In genomic region chr19:20344511-20345316, GRCm38 (mm10) we compare ENCODE assay signal across 9 mouse cellular contexts. TPM values are rescaled to one million over a fixed set of nuclear protein-coding genes. Genes with fewer than 3 reads are reported as not detected.
DNase-seq lines count a peak whose midpoint lies in the region; TF ChIP-seq lines count a peak whose summit lies in the region.
"Had no signal": no experiment of that assay in that cellular context is flagged by ENCODE, and none has a peak within 500 bp of the region (broad histone marks: within the 10 kb centered on the region; RNA-seq: fewer than 3 reads in every experiment).

No protein-coding gene starts in this region.

- no peak overlapping the region for H3K27ac ChIP-seq in ES-E14 (ENCODE audit: insufficient read depth, low read depth, low read length, poor library complexity, severe bottlenecking)
- H3K27ac ChIP-seq: liver, embryonic 13.5 days had no signal

- no peak overlapping the region for H3K9ac ChIP-seq in ES-E14 (ENCODE audit: insufficient read depth, low read depth, low read length, poor library complexity, severe bottlenecking)
- H3K9ac ChIP-seq: liver, embryonic 13.5 days had no signal

- H3K36me3 ChIP-seq in ES-E14 (ENCODE audit: control insufficient read depth, insufficient read depth, low read length, poor library complexity, severe bottlenecking) = no peaks in the 10 kb centered on the region
- H3K36me3 ChIP-seq: liver, embryonic 13.5 days had no signal

- in situ Hi-C loops in ES-E14 (cut with MboI; ENCODE audit: low sequenced_read_pairs in 2 of 2, unreplicated experiment in 2 of 2) = no loop called here

- H3K4me1 ChIP-seq in ES-E14 (ENCODE audit: control insufficient read depth in 2 of 2, insufficient read depth in 2 of 2, low read length in 2 of 2, poor library complexity in 1 of 2) = no peaks in the 10 kb centered on the region
- H3K4me1 ChIP-seq: liver, embryonic 13.5 days had no signal

- H3K4me3 ChIP-seq in ES-E14 (ENCODE audit: insufficient read depth in 1 of 2, low read depth in 1 of 2, low read length in 2 of 2, poor library complexity in 1 of 2, severe bottlenecking in 1 of 2) = no peak overlapping the region
- H3K4me3 ChIP-seq: liver, embryonic 13.5 days had no signal

- H3K9me3 ChIP-seq in ES-E14 (ENCODE audit: control insufficient read depth, insufficient read depth, low read depth, low read length) = no peaks in the 10 kb centered on the region
- H3K9me3 ChIP-seq: liver, embryonic 13.5 days had no signal

- intact Hi-C loops in heart, postnatal 10 days (cut with DNase I) = loop anchor here (2.0 to 10.0 kb wide), 3 partner anchors 1000 to 1472 kb away; no protein-coding TSS in a partner anchor

- DNase-seq in adrenal gland, adult 2 months = peak; percentile 13
- DNase-seq in adrenal gland, adult 8-10 months = no peak
- peak; percentile 37 for DNase-seq in ES-E14 (ENCODE audit: low read depth, low spot score)
- peak; percentile 30 to 60 for DNase-seq in cerebellum, postnatal 36 days
- DNase-seq in heart, postnatal 10 days = peak; percentile 40 to 63
- peak; percentile 37 to 44 for DNase-seq in layer of hippocampus, adult 8-10 months (ENCODE audit: low spot score in 2 of 2)
- DNase-seq in lung, postnatal 36 days = peak; percentile 71
- peak; percentile 34 for DNase-seq in right cerebral cortex, postnatal 14 days

TF ChIP-seq in ES-E14, 5 proteins besides CTCF, POLR2A, EP300 and RAD21:
- TF ChIP-seq ZC3H11A (IDR thresholded peaks at IDR 0.05; ENCODE audit: borderline replicate concordance, low read depth, low read length) (no peak), ZNF384 (IDR thresholded peaks at IDR 0.05; ENCODE audit: low read depth, low read length) (no peak), MAFK (IDR thresholded peaks at IDR 0.05; ENCODE audit: insufficient read depth, low read depth, low read length) (no peak), HCFC1 (IDR thresholded peaks at IDR 0.05; ENCODE audit: borderline replicate concordance, insufficient read depth, low read length) (no peak)

RNA-seq across cellular contexts. Expression of gene Anxa1, which starts 46.0 kb away (rescaled TPM):
- 10 to 100 TPM; 13.4 to 23.5 TPM for total RNA-seq in adrenal gland, adult 2 months (2021)
- 0.40 and 0.58 TPM in 2 replicates for polyA plus RNA-seq in adrenal gland, adult 2 months (2012; rRNA removed)
- total RNA-seq in adrenal gland, adult 8-10 months (2022) = 10 to 100 TPM; 13.1 to 47.7 (median 20.0) TPM
- total RNA-seq in ES-E14 (2012; rRNA removed) = 51.6 and 117 TPM in 2 replicates
- total RNA-seq in heart, postnatal 10 days (2021) = 10 to 100 TPM; 33.7 to 35.6 TPM
- total RNA-seq in layer of hippocampus, adult 8-10 months (2022) = 1 to 10 TPM; 1.3 to 3.2 (median 2.3) TPM
